Mouse (Mus musculus): ENCODE measurements around the gene Vmn1r86.

DNA sequence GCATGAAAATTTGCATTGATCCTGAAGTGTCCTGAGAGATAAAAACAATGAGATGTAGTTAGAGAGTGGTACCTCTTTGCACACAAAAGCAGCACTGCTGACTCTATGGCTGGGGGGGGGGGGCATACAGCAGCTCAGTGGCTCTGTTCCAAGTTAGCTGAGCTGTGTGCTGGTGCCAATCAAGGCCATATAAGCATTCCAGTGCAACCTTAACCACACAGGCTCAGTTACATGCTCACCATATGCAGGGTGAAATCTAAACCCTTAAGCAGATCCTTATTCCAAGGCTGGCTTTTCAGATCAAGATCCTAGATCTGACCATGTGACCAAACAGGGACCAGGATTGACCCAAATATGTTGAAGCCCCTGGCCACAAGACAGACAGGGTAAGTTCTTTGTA, 17.6 kb upstream of the Vmn1r86 start:
- TF ChIP-seq CTCF (IDR thresholded peaks at IDR 0.05; ENCODE audit: low read depth) = no peak
- no peak for TF ChIP-seq EP300 (optimal IDR thresholded peaks at IDR 0.05)

All from stomach, postnatal 0 days (tissue).